Mouse (Mus musculus): ENCODE results near the gene Eef1akmt1. TPM values are rescaled to one million over a fixed set of nuclear protein-coding genes. Genes with fewer than 3 reads are reported as not detected.

Eef1akmt1 gene
- polyA plus RNA-seq, 1 experiment from 2014 or later = 100 TPM

GRCm38 (mm10) chr14:57593279-57593678, 21.9 kb upstream of the Eef1akmt1 start:
- Histone ChIP-seq H3K27me3 (no peaks in the 10 kb centered on the region), H3K9ac (replicated peaks) (no peak overlapping the region), H3K9me3 (no peaks in the 10 kb centered on the region), H3K4me1 (replicated peaks) (no peaks in the 10 kb centered on the region), H3K4me3 (replicated peaks) (no peak overlapping the region), H3K4me2 (no peak overlapping the region), H3K36me3 (peaks cover 81% of the 10 kb centered on the region), H3K27ac (no peak overlapping the region)
- 91% methylated on average over 5 of the region's 5 CpGs for WGBS
- ATAC-seq (ENCODE audit: insufficient number of reproducible peaks, insufficient read depth, low FRiP score, low TSS enrichment, low read depth) = no peak

- Histone ChIP-seq H3K4me3 (replicated peaks) (no peak overlapping the region), H3K36me3 (peaks cover 85% of the 10 kb centered on the region), H3K27me3 (no peaks in the 10 kb centered on the region), H3K9me3 (no peaks in the 10 kb centered on the region), H3K4me2 (no peak overlapping the region), H3K9ac (replicated peaks) (no peak overlapping the region), H3K27ac (no peak overlapping the region), H3K4me1 (replicated peaks) (no peaks in the 10 kb centered on the region)
- no peak for ATAC-seq (ENCODE audit: insufficient number of reproducible peaks, insufficient read depth, low FRiP score, low TSS enrichment, low read depth)
- WGBS = 98% methylated on average over 3 of the region's 3 CpGs
Observed at GRCm38 (mm10) chr14:57591830-57592229, 20.4 kb upstream of the Eef1akmt1 start.

- no peak for ATAC-seq (ENCODE audit: insufficient number of reproducible peaks, insufficient read depth, low FRiP score, low TSS enrichment, low read depth)
- Histone ChIP-seq H3K9ac (replicated peaks) (no peak overlapping the region), H3K36me3 (peaks cover 25% of the 10 kb centered on the region), H3K27ac (no peak overlapping the region), H3K27me3 (no peaks in the 10 kb centered on the region), H3K4me2 (no peak overlapping the region), H3K9me3 (no peaks in the 10 kb centered on the region; the same call in 1 of the 2 replicates), H3K4me1 (replicated peaks) (no peaks in the 10 kb centered on the region), H3K4me3 (replicated peaks) (no peak overlapping the region)
- WGBS = 95% methylated on average over 2 of the region's 2 CpGs
Observed at GRCm38 (mm10) chr14:57576364-57577060, 5.1 kb upstream of the Eef1akmt1 start.

- no peak overlapping the region for H3K4me2 ChIP-seq
- peaks cover 19% of the 10 kb centered on the region for H3K36me3 ChIP-seq
- ATAC-seq (ENCODE audit: insufficient number of reproducible peaks, insufficient read depth, low FRiP score, low TSS enrichment, low read depth) = no peak
- H3K27me3 ChIP-seq = no peaks in the 10 kb centered on the region
- no peaks in the 10 kb centered on the region; the same call in 1 of the 2 replicates for H3K9me3 ChIP-seq
- no peak overlapping the region for H3K4me3 ChIP-seq (replicated peaks)
- H3K4me1 ChIP-seq (replicated peaks) = peaks cover 4% of the 10 kb centered on the region
- no peak overlapping the region for H3K9ac ChIP-seq (replicated peaks)
- 86% methylated on average over 6 of the region's 6 CpGs for WGBS
- H3K27ac ChIP-seq = no peak overlapping the region
Observed at GRCm38 (mm10) chr14:57574792-57575587, 3.6 kb upstream of the Eef1akmt1 start.

- no peaks in the 10 kb centered on the region for H3K9me3 ChIP-seq
- no peak overlapping the region for H3K9ac ChIP-seq (replicated peaks)
- no peaks in the 10 kb centered on the region for H3K27me3 ChIP-seq
- peaks cover under 1% of the 10 kb centered on the region for H3K4me1 ChIP-seq (replicated peaks)
- no peak overlapping the region for H3K4me2 ChIP-seq
- no peak overlapping the region for H3K4me3 ChIP-seq (replicated peaks)
- no peak for ATAC-seq (ENCODE audit: insufficient number of reproducible peaks, insufficient read depth, low FRiP score, low TSS enrichment, low read depth)
- H3K27ac ChIP-seq = no peak overlapping the region
- WGBS = 91% methylated on average over 6 of the region's 6 CpGs
- peaks cover 14% of the 10 kb centered on the region; the same call in 1 of the 2 replicates for H3K36me3 ChIP-seq
Observed at GRCm38 (mm10) chr14:57565626-57566025, 5.8 kb downstream of the Eef1akmt1 start.

- H3K27ac ChIP-seq = no peak overlapping the region
- H3K4me2 ChIP-seq = no peak overlapping the region
- H3K9ac ChIP-seq (replicated peaks) = no peak overlapping the region
- no peak overlapping the region for H3K4me3 ChIP-seq (replicated peaks)
- 89% methylated on average over 1 of the region's 1 CpGs for WGBS
- no peaks in the 10 kb centered on the region for H3K4me1 ChIP-seq (replicated peaks)
- no peaks in the 10 kb centered on the region for H3K9me3 ChIP-seq
- H3K27me3 ChIP-seq = no peaks in the 10 kb centered on the region
- ATAC-seq (ENCODE audit: insufficient number of reproducible peaks, insufficient read depth, low FRiP score, low TSS enrichment, low read depth) = no peak
- H3K36me3 ChIP-seq = peaks cover 14% of the 10 kb centered on the region; the same call in 1 of the 2 replicates
Observed at GRCm38 (mm10) chr14:57556922-57557321, 14.5 kb downstream of the Eef1akmt1 start.

- Histone ChIP-seq H3K4me3 (replicated peaks) (no peak overlapping the region), H3K4me1 (replicated peaks) (no peaks in the 10 kb centered on the region), H3K27me3 (no peaks in the 10 kb centered on the region), H3K36me3 (peaks cover 14% of the 10 kb centered on the region; the same call in 1 of the 2 replicates), H3K4me2 (no peak overlapping the region), H3K27ac (no peak overlapping the region), H3K9me3 (no peaks in the 10 kb centered on the region), H3K9ac (replicated peaks) (no peak overlapping the region)
- WGBS = 88% methylated on average over 7 of the region's 7 CpGs
- ATAC-seq (ENCODE audit: insufficient number of reproducible peaks, insufficient read depth, low FRiP score, low TSS enrichment, low read depth) = no peak
Observed at GRCm38 (mm10) chr14:57555471-57556070, 15.8 kb downstream of the Eef1akmt1 start.

GRCm38 (mm10) chr14:57554434-57554833, 17.0 kb downstream of the Eef1akmt1 start:
- Histone ChIP-seq H3K4me1 (replicated peaks) (no peaks in the 10 kb centered on the region), H3K9ac (replicated peaks) (no peak overlapping the region), H3K4me2 (no peak overlapping the region), H3K27me3 (no peaks in the 10 kb centered on the region), H3K4me3 (replicated peaks) (no peak overlapping the region), H3K9me3 (no peaks in the 10 kb centered on the region), H3K27ac (no peak overlapping the region), H3K36me3 (peaks cover 21% of the 10 kb centered on the region)
- WGBS = 85% methylated on average over 5 of the region's 5 CpGs
- ATAC-seq (ENCODE audit: insufficient number of reproducible peaks, insufficient read depth, low FRiP score, low TSS enrichment, low read depth) = no peak

GRCm38 (mm10) chr14:57552945-57553344, 18.5 kb downstream of the Eef1akmt1 start:
- Histone ChIP-seq H3K4me3 (replicated peaks) (no peak overlapping the region), H3K9me3 (no peaks in the 10 kb centered on the region), H3K4me2 (no peak overlapping the region), H3K27me3 (no peaks in the 10 kb centered on the region), H3K9ac (replicated peaks) (no peak overlapping the region), H3K27ac (no peak overlapping the region), H3K4me1 (replicated peaks) (no peaks in the 10 kb centered on the region), H3K36me3 (peaks cover 29% of the 10 kb centered on the region)
- ATAC-seq (ENCODE audit: insufficient number of reproducible peaks, insufficient read depth, low FRiP score, low TSS enrichment, low read depth) = no peak

GRCm38 (mm10) chr14:57547062-57547461, 24.4 kb downstream of the Eef1akmt1 start:
- Histone ChIP-seq H3K4me2 (peak overlapping the region; percentile 29), H3K27me3 (no peaks in the 10 kb centered on the region; the same call in 1 of the 2 replicates), H3K4me1 (replicated peaks) (peaks cover 15% of the 10 kb centered on the region), H3K9ac (replicated peaks) (no peak overlapping the region), H3K4me3 (replicated peaks) (no peak overlapping the region), H3K27ac (peak overlapping the region; percentile 70), H3K9me3 (peaks cover 4% of the 10 kb centered on the region; the same call in 1 of the 2 replicates), H3K36me3 (peaks cover 22% of the 10 kb centered on the region)
- ATAC-seq (ENCODE audit: insufficient number of reproducible peaks, insufficient read depth, low FRiP score, low TSS enrichment, low read depth) = peak; percentile 34; the same call in 1 of the 2 replicates
- WGBS = 59% methylated on average over 5 of the region's 5 CpGs

GRCm38 (mm10) chr14:57546557-57547021, 24.8 kb downstream of the Eef1akmt1 start:
- H3K9ac ChIP-seq (replicated peaks) = no peak overlapping the region
- 11% methylated on average over 13 of the region's 13 CpGs for WGBS
- peak; percentile 83 for ATAC-seq (ENCODE audit: insufficient number of reproducible peaks, insufficient read depth, low FRiP score, low TSS enrichment, low read depth)
- H3K27me3 ChIP-seq = no peaks in the 10 kb centered on the region; the same call in 1 of the 2 replicates
- peak overlapping the region; percentile 29 for H3K4me2 ChIP-seq
- H3K27ac ChIP-seq = peak overlapping the region; percentile 70
- peaks cover 6% of the 10 kb centered on the region; the same call in 1 of the 2 replicates for H3K9me3 ChIP-seq
- H3K36me3 ChIP-seq = peaks cover 22% of the 10 kb centered on the region
- H3K4me3 ChIP-seq (replicated peaks) = no peak overlapping the region
- H3K4me1 ChIP-seq (replicated peaks) = peaks cover 15% of the 10 kb centered on the region

Data from limb, embryonic 12.5 days (tissue).